Mouse (Mus musculus): Measurements from ENCODE around the gene Ptprj. TPM values are rescaled to one million over a fixed set of nuclear protein-coding genes. Genes with fewer than 3 reads are reported as not detected.

The Ptprj gene
- polyA plus RNA-seq, 1 experiment, result 7.1 TPM

DNA sequence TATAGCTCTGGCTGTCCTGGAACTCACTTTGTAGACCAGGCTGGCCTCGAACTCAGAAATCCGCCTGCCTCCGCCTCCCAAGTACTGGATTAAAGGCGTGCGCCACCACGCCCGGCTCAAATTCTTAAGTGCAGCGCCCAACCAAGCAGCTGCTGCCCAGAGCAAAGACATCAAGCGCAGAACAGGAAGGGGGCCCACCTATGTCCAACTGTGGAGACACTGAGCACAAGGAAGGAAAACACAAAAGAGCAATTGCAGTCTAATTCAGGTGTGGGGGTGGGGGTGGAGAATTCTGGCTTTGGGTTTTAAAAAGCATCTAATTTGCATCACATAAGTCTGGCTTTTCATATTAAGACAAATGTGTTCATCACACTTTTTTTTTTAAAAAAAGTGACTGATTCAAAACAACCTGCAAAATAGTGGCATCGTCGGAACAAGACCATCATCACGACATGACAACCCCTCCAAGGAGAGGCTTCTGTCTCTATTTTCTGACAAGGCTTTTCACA lies 20.7 kb downstream of the Ptprj start:
- no peak for DNase-seq (ENCODE audit: low spot score)

DNA sequence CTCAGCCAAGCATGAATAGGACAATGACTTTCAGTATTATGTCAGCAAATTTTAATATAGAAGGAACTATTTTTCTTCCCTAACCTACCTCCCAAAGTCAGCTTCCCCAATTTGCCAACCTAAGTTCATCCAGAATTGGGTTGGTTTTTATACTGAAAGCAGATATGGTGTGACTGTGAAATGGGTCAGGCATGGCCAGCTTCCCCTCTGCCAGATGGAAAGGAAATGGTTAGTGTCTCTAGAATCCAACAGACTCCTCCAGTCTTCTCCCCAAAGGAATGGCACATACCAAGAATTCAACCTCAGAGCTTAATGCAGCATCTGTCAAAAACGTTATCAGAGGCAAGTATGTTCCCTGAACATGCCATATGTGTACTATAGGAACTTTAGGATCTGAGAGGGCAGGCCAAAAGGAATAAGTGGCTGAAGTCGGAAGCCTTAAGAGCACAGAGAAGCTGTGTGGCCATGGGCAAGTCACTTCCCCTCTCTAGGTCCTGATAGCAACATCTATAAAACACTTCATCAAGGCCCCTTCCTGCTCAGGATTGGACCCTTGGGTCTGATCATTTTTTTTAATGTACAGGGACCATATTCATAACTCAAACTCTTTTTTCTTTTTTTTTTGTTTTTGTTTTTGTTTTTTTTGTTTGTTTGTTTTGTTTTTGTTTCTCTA lies 21.3 kb downstream of the Ptprj start:
- DNase-seq (ENCODE audit: low spot score), result no peak

DNA sequence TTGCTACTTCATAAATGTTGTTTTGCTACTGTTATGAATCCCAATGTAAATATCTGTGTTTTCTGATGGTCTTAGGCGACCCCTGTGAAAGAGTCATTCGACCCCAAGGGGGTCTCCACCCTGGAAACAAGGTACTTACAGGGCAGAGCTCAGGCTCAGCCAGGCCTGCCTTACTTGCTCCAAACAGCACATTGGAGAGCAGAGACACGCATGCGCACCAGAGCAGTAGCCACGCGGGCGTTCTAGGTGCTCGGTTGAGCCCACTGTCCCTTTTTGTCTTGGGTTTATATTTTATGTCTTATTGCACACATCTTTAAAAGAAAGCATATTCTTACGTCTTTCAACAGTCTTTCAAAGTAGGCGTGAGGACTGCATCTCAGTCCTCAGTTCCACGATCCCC lies 22.1 kb downstream of the Ptprj start:
- no peak for DNase-seq (ENCODE audit: low spot score)

DNA sequence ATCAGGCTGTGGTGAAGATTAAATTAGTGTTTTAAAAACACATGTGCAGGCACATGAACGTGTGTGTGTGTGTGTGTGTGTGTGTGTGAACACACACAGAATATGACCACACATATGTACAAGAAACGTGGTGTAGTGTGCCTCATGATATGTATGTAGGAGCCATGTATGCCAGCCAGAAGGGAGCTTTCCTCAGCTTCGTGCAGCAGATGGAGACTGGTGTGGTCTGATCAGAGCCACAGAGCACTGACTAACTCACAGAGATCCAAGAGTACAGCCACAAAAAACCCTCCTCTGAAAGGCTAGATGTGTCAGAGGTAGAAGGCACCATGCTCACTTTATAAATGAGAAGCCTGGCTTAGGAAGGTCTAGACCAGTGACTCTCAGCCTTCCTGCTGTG lies 22.5 kb downstream of the Ptprj start:
- DNase-seq (ENCODE audit: low spot score), result no peak

DNA sequence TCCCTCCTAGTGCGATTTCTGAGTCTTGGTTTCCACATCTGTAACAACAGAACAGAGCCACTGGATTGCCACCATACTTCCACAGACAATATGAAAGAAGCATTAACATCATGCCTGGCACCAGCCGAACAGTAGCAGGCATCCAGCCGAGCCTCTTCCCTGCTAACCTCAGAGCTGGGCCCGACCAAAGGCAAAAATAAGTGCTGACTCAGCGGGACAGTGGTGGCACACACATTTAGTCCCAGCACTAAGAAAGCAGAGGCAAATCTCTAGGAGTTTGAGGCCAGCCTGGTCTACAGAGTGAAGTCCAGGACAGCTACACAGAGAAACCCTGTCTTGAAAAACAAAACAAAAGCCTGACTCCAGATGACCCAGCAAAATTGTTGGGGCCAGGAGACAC lies 24.7 kb downstream of the Ptprj start:
- no peak for DNase-seq (ENCODE audit: low spot score)

DNA sequence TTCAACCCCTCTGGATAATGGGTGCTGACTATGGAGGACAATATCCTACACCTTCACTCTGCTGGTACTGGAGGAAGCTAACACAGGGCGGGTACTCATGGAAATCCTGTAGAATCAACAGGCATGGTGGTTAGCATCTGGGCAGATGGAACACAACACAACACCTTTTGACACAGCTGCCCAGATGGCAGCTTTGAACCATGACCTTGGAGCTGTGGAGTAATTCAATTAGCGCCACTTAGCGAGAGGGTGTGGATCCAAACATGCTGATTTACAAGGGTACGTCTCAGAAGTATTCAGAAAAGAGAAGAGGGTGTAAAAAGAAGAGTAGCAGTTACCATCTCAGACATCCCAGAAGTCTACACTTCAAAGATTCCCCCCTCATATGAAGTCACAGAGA lies 25.6 kb downstream of the Ptprj start:
- DNase-seq (ENCODE audit: low spot score), result no peak

DNA sequence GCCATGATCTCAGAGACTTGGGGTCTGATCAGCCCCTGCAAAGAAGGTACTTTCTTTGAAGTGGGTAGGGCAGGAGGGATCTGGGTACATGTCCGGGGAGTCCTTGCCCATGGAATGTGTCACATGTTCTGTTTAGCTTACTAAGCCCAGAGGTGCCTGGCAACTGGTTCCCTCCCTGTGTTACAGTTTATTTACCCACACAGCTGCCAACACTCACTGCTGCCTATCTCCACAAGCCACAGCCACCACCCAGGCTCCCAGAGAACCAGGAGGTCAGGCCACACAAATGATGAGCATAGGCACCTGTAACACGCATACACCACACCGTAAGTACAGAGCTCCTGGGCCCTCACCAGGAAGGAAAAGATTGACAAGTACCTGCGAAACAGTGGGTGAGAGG lies 26.6 kb downstream of the Ptprj start:
- DNase-seq (ENCODE audit: low spot score), result no peak

DNA sequence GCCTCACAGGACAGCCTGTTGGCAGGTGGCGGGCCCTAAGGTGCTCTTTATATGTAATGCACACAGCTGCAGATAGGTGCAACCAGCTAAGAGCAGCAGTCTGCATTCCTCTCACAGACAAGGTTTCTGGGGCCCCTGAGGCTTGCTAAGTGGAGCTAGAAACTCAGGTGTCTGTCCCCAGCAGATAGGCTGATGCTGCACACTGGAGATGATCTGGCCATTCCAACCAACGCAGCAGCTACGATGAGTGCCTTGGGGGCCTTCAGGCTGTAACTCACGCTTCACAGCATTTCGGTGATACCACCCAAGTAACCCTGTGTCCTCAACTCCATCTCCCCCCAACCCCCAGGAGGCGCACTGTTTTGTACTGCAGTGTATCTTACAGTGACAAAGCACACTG lies 29.8 kb downstream of the Ptprj start:
- no peak for DNase-seq (ENCODE audit: low spot score)

DNA sequence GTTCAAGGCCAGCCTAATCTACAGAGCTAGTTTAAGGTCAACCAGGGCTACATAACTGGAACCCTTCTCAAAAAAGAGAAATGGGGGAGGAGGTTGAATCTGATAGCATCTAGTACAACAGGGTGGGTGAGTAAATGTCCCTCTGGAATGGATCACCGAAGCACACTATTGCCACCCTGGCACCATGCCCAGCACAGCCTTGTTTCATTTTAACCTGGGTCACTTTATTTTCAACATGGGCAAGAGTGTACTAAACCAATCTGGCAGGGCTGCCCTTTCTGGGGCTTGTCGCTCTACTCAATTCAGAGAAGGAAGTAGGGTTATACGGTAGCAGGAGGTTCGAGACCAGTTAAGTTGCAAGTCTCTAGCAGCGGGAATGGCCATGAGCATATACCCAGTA lies 31.9 kb downstream of the Ptprj start:
- DNase-seq (ENCODE audit: low spot score), result no peak

DNA sequence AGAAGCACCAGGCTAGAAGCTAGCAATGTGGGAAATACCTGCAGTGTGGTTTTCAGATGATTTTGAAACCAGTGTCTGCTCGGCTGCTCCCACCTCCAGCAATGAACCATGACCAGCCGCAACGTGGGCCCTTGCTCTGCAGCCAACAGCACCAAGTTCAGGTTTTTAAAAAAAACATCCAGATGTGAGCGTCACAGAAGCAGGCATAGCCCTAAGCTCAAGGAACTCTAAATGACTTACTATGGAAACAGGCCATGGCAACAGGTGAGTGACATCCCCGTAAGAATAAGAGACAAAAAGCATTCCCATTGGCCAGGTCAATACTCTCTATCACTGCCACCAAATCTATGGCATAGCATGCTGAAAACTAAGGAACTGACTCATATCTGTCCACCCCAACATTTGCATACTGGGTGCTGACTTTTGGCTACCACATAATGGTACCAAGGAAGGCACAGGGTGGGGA lies 33.3 kb downstream of the Ptprj start:
- DNase-seq (ENCODE audit: low spot score), result no peak

DNA sequence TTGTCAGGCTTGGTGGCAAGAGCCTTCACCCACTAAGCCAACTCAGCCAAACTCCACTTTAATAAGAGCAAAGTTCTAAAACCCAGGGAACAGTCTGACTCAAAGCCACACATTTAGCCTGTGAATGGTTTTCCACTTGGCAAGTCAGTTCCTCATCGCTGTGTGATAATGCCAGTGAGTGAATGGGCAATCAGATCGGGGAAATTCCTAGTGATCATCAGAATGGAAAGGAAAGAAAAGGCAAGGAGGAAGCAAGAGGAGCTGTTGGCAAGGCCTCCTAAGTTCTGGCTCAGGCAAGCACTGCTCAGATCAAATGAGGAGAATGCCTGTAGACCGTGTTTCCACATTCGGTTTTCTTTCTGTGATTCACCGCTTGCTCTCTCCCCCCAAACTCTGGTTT lies 35.2 kb downstream of the Ptprj start:
- DNase-seq (ENCODE audit: low spot score), result no peak

DNA sequence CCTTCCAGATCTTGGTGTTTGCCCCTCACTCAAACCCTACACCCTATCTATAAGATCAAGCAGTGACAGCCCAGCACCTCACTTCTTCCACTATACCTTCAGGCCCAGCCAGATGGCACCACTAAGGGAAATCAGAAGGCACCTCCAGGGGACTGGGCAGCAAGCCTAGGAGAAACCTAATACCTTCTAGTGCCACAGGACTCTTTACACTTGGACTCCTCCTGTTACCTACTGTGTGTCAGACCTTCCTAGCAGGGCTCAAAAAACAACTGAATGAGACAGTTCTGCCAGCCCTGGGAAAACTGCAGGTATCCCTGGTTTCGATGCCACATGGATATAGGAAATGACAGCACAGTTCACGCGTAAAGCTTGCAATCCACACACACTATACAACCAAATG lies 36.5 kb downstream of the Ptprj start:
- DNase-seq (ENCODE audit: low spot score), result no peak

DNA sequence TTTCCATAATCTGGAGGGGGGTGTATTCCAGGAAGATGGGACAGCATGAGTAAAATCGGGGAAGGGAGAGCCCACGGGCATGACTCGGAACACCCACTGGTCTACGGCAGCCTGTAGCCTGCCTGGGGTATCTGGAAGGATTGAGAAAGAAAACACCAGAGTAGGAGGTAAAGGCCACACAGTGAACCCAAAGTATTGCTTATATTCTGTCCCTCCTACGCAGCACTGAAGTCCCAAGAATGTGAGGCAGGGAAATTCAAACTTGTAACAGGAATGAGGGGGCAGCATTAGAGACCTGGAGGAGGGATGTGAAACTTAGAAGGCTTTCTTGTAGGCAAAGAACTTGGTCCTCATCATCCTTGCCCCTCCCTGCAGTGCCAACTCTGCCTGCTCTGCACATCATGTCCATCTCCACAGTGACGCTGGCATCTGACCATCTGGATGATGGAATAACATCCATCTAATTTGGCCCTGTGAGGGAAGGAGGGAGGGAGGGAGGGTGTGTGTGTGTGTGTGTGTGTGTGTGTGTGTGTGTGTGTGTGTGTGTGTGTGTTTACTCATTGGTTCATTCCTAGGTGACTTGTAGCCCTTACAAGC lies 37.2 kb downstream of the Ptprj start:
- no peak for DNase-seq (ENCODE audit: low spot score)

DNA sequence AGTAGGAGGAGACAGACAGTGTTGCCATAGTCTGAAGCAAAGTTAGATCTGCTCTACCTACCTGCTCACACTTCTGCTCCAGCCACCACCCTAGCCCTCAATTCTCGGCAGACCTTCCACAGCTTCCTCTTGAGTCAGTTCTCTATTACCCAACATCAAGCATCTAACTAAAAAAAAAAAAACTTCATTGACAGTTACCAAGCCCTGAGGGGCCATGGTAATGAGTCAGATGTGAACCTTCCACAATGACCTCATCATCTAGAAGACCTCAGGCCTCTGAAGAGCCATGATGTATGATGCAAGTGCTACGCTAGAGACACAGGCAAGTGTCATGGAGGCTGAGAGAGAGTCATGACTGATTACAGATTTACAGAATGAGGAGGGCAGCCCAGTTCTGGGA lies 37.8 kb downstream of the Ptprj start:
- no peak for DNase-seq (ENCODE audit: low spot score)

DNA sequence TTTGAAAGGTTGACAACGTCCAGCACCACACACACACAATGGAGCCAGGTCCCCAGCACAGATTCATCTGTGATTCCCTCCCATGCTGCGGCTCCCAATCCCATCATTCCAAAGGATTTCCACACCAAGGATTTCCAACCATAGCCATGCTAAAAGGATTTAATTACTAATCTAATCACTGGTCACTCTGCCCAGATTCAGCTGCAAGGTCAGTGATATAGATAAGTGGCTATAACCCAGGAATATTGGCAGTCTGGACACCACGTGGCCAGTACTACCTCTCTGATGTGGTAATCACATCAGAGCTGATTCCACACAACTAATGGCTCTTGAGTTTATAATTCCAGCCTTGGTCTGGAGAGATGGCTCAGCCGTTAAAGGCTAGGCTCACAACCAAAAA lies 41.2 kb downstream of the Ptprj start:
- no peak for DNase-seq (ENCODE audit: low spot score)

DNA sequence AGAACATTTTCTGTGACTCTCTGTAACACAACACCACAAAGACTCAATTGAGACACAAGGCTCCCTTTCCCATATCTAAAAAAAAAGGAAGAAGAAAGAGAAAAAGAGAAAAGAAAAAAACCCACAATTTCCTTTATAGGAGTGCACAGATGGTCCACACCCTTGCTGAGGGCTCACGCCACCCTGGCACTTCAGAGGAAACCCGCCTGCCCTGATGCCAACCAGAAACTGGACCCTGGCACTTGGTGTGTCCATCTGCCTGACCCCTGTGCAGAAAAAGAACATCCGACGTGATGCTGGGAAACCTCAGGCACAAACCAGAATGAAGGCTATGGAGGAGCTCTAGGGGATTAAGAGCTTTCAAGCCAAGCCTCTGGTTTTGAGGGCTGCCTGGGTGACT lies 43.2 kb downstream of the Ptprj start:
- DNase-seq (ENCODE audit: low spot score), result no peak

DNA sequence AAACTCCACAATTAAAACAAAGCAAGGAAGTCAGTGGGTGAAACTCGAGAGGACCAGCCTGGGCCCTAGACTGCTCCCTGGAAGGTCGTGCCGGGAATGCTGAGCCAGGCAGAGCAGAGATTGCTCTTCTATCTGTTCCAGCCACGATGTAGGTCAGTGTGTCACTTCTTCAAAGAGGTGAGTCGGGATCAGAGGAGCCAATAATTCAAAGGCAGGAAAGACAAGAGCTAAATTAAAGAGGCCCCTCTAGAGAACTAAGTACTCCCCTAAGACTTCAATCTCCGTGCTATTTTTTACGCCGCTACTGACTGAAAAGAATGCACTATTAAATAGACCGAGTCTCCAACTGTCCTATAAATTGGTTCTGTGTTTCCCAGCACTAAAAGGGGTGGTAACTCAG lies 43.9 kb downstream of the Ptprj start:
- DNase-seq (ENCODE audit: low spot score), result no peak

DNA sequence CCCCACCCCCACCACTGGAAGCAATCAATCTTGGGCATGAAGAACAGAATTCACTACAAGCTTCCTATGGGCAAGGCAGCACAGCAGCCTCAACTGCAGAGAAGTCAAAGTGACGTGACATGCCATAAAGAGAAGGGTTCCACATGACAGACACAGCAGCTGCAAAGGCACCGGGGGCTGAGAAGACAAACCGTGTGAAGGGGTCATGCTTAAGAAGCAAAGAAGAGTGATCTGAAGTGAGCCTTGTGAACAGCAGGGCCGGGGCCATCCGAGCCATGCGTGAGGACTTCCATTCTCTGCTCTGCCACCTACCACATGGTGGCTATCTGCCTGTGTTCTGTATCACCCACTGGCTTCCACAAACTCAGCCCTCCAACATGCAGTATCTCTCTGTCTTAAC lies 45.7 kb downstream of the Ptprj start:
- DNase-seq (ENCODE audit: low spot score), result no peak

DNA sequence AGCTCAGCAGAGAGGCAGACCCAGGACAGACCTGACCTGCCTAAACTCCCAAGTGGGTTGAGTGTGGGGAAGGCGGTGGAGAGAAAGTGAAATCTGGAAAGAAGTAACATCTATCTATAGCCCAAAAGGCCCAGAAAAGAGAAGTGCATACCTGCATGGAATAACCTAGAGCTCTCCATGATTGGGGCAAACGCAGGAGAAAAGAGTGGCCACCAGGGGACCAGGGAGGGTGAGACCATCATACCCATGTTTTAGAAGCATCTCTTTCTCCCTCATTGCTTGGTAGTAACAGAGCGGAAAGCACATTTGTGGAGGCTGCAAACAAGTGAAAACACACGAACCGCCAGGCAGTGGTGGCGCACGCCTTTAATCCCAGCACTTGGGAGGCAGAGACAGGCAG lies 46.5 kb downstream of the Ptprj start:
- DNase-seq (ENCODE audit: low spot score), result no peak

DNA sequence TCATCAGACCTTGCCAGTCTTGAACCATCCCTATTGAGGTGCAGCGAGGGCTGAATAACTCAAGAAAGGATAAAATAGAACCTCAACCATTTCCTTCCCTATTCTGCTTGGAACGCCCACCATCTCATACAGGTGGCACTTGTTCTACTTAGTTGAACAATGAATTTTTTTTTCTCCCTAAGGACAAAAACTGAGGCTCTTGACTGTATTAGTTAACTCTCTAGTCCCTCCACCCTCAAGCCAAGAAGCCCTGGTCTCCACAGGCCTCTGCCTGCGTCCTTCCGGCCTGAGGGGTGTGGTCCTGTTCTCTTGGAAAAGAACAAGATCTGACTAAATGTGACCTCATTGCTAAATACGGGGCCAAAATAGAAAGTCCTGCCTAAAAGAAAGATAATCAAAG lies 48.4 kb downstream of the Ptprj start:
- no peak for DNase-seq (ENCODE audit: low spot score)

DNA sequence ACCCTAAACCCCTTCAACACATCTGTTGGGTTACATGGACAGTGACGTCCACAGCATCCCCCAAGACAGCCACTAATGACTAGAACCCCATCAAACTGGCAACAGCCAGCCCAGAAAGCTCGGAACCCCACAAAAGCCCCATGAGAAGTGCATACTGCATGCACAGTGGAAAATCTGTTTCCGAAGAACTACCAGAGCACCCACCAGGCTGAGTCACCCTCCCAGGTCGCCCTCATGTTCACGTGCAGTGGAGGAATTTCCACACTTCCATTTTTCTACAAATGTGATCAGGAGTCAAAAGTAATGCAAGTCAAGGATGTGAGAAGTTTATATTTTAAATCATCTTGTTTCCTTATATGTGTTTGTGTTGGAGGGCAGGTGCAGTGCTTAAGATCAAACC lies 52.3 kb downstream of the Ptprj start:
- DNase-seq (ENCODE audit: low spot score), result no peak

DNA sequence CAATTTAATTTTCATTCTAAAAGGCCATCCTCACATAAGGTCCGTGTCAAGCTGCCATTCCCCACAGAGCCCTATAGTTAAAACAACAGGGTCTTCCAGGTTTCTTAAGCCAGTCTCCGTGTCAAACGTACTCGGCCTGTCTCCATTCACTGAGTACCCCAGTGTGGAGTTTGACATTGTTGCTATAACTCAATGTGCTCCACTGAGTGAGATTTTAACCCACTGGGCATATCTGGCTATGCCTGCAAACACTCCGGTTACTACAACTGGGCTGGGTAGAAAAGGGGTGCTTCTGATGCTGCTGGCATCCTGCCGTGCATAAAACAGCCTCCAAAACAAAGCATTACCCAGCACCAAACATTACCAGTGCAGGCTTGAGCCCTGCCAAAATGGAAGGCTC lies 53.5 kb downstream of the Ptprj start:
- DNase-seq (ENCODE audit: low spot score), result no peak

DNA sequence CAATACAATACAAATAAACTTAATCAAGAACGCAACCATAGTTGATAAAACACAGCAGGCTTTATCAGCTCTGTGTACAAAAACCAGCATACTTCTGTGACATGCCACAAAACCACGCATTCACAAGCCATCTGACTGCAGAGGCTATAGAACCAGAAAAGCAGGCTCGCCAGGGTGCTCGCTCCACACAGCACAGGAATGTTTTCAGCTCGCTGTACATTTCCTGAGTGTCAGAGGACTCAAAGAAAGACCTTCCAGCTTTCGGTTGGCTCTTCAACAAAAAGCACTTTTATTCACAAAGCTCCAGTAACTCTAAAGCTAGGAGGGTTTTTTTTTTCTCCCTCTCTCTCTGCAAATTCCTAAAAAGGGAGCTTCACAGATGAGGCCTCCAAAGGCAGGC lies 53.9 kb downstream of the Ptprj start:
- no peak for DNase-seq (ENCODE audit: low spot score)

DNA sequence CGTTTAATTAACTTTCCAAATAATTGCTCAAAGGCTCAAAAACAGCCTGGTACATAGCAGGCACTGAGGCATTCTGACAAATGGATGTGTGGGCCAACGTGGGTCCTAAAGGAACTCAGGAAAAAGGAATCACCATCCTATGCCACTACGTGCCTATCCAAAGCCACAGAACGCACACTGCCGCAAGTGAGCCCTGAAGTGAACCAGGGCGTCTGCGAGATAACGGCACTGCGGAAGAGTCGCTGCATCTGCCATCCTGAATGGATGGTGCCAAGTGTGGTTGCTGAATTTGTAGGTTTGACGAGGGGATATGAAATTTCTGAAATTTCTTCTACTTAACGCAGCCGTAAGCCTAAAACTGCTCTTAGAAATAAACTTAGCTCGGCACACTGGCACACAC lies 54.6 kb downstream of the Ptprj start:
- DNase-seq (ENCODE audit: low spot score), result no peak
